ENCODE assay signal across 12 mouse cellular contexts in genomic region chr16:29977711-29978110, GRCm38 (mm10).
DNase-seq lines count a peak whose midpoint lies in the region; ATAC-seq and TF ChIP-seq lines count a peak whose summit lies in the region.
"Had no signal": no experiment of that assay in that cellular context is flagged by ENCODE, and none has a peak within 500 bp of the region (broad histone marks: within the 10 kb centered on the region; RNA-seq: fewer than 3 reads in every experiment).

No protein-coding gene starts in this region.

- H3K27ac ChIP-seq in limb, embryonic 15.5 days = peak overlapping the region; percentile 43; the same call in 1 of the 2 replicates
- H3K27ac ChIP-seq: hindbrain, embryonic 12.5 days had no signal

- no peak overlapping the region for H3K4me2 ChIP-seq in limb, embryonic 15.5 days
- H3K4me2 ChIP-seq in myocyte (ENCODE audit: low read depth) = peak overlapping the region; percentile 4
- H3K4me2 ChIP-seq: hindbrain, embryonic 12.5 days had no signal

- WGBS in limb, embryonic 15.5 days = 41% methylated on average over 8 of the region's 8 CpGs

- no peak for TF ChIP-seq POLR2A in myocyte (IDR thresholded peaks at IDR 0.05; ENCODE audit: insufficient read length, low read depth)

- peak; percentile 20 for DNase-seq in ovary, postnatal 14 days (ENCODE audit: low spot score)
- no peak for DNase-seq in ovary, adult 18-20 months (ENCODE audit: low spot score)
- peak; percentile 88 for DNase-seq in R1 (ENCODE audit: low read depth, low spot score)
- DNase-seq in retina, embryonic 14.5 days (ENCODE audit: low spot score) = no peak
- no peak for DNase-seq in frontal cortex, postnatal 14 days (ENCODE audit: low spot score in 2 of 2)
- no peak for DNase-seq in natural killer cell, adult 2 months (ENCODE audit: low spot score in 2 of 2)
- DNase-seq: adrenal gland, postnatal 10 days; cerebellum, adult 8-10 months had no signal

- no peak overlapping the region for H3K9ac ChIP-seq in limb, embryonic 15.5 days
- H3K9ac ChIP-seq: hindbrain, embryonic 12.5 days had no signal

- H3ac ChIP-seq in myocyte (ENCODE audit: control insufficient read depth, insufficient read length) = no peak overlapping the region

- no peak overlapping the region for H3K4me3 ChIP-seq in limb, embryonic 15.5 days
- no peak overlapping the region for H3K4me3 ChIP-seq in myocyte
- H3K4me3 ChIP-seq: erythroblast, embryonic 14.5 days; hindbrain, embryonic 12.5 days had no signal

- no peaks in the 10 kb centered on the region for H3K9me3 ChIP-seq in limb, embryonic 15.5 days
- H3K9me3 ChIP-seq: hindbrain, embryonic 12.5 days had no signal

- no peaks in the 10 kb centered on the region for H3K27me3 ChIP-seq in limb, embryonic 15.5 days
- H3K27me3 ChIP-seq in myocyte (ENCODE audit: control insufficient read depth, insufficient read depth, insufficient read length) = no peaks in the 10 kb centered on the region

- peaks cover 25% of the 10 kb centered on the region for H3K4me1 ChIP-seq in limb, embryonic 15.5 days

- 0 out of 2 replicates have a peak, but pooled peaks have one; percentile 15 for ATAC-seq in limb, embryonic 15.5 days (ENCODE audit: insufficient number of reproducible peaks, low FRiP score, low TSS enrichment, low read depth)

- no peaks in the 10 kb centered on the region for H3K79me2 ChIP-seq in myocyte (ENCODE audit: control insufficient read depth, insufficient read depth)

- H3K36me3 ChIP-seq in limb, embryonic 15.5 days = no peaks in the 10 kb centered on the region
- H3K36me3 ChIP-seq in myocyte (ENCODE audit: control insufficient read depth, insufficient read depth) = no peaks in the 10 kb centered on the region
- H3K36me3 ChIP-seq: hindbrain, embryonic 12.5 days had no signal

TF ChIP-seq in myocyte, 11 proteins besides CTCF, POLR2A, EP300 and RAD21:
- TF ChIP-seq USF1 (IDR thresholded peaks at IDR 0.05; ENCODE audit: low read depth) (no peak), SRF (IDR thresholded peaks at IDR 0.05; ENCODE audit: control insufficient read depth, insufficient read length, low read depth) (no peak), REST (IDR thresholded peaks at IDR 0.05; ENCODE audit: insufficient read depth, insufficient read length) (no peak), TCF12 (IDR thresholded peaks at IDR 0.05; ENCODE audit: insufficient read depth, poor library complexity, severe bottlenecking) (peak; percentile 65), TCF3 (IDR thresholded peaks at IDR 0.05; ENCODE audit: insufficient read length, low read depth) (peak; percentile 56), MAX (IDR thresholded peaks at IDR 0.05; ENCODE audit: low read depth) (no peak), E2F4 (IDR thresholded peaks at IDR 0.05; ENCODE audit: insufficient read depth) (no peak), POLR2AphosphoS2 (IDR thresholded peaks at IDR 0.05; ENCODE audit: insufficient read length, low read depth) (no peak), MYOG (IDR thresholded peaks at IDR 0.05; ENCODE audit: control insufficient read depth in 1 of 3, insufficient read depth in 1 of 3, insufficient read length in 2 of 3, low read depth in 2 of 3) (peak; percentile 35 to 92 (median 76)), MYOD1 (IDR thresholded peaks at IDR 0.05; ENCODE audit: control insufficient read depth in 1 of 3, insufficient read length in 2 of 3, low read depth in 2 of 3) (peak in 2 of 3 experiments; percentile 67 to 79)

Comparison
In these comparisons a context has a peak if more than half of its experiments do, and no peak if none do; other contexts are left out.
1. DNase-seq: peak in ovary, postnatal 14 days (single experiment) and R1 (single experiment); none in ovary, adult 18-20 months (single experiment), retina, embryonic 14.5 days (single experiment), frontal cortex, postnatal 14 days (0 of 2) and natural killer cell, adult 2 months (0 of 2).